Mouse (Mus musculus): ENCODE data around the gene Thada. TPM values are rescaled to one million over a fixed set of nuclear protein-coding genes. Genes with fewer than 3 reads are reported as not detected.

Thada gene
- 4.1 and 5.5 TPM in 2 replicates for polyA plus RNA-seq (2015; fragmentation: Nextera tagmentation; extraction: Ambion mirVana)

GRCm38 (mm10) chr17:84465753-84466608, at the start of gene Thada:
Thada (minus strand) TSS chr17:84466205.
- Histone ChIP-seq H3K9me3 (replicated peaks) (no peaks in the 10 kb centered on the region), H3K27me3 (no peaks in the 10 kb centered on the region), H3K4me1 (replicated peaks) (peaks cover 14% of the 10 kb centered on the region), H3K36me3 (no peaks in the 10 kb centered on the region; the same call in 1 of the 2 replicates), H3K9ac (peak within 1 kb of the TSS; percentile 86), H3K27ac (peak within 1 kb of the TSS; percentile 73), H3K4me2 (peak within 1 kb of the TSS; percentile 89), H3K4me3 (peak within 1 kb of the TSS; percentile 89)
- under 1% methylated on average over 67 of the region's 67 CpGs for WGBS
- ATAC-seq (replicated peaks; ENCODE audit: insufficient number of reproducible peaks, insufficient read depth, low FRiP score, low read depth): peak; percentile 96

GRCm38 (mm10) chr17:84512516-84513085, 46.6 kb upstream of the Thada start:
- Histone ChIP-seq H3K4me1 (replicated peaks) (peaks cover 26% of the 10 kb centered on the region), H3K4me2 (peak overlapping the region; percentile 99), H3K27me3 (peaks cover 7% of the 10 kb centered on the region; the same call in 1 of the 2 replicates), H3K36me3 (no peaks in the 10 kb centered on the region), H3K9ac (peak overlapping the region; percentile 71), H3K27ac (peak overlapping the region; percentile 67; the same call in 1 of the 2 replicates), H3K4me3 (peak overlapping the region; percentile 73), H3K9me3 (replicated peaks) (no peaks in the 10 kb centered on the region)
- ATAC-seq (replicated peaks; ENCODE audit: insufficient number of reproducible peaks, insufficient read depth, low FRiP score, low read depth): no peak
- WGBS: 40% methylated on average over 4 of the region's 4 CpGs

GRCm38 (mm10) chr17:84511682-84512515, 45.9 kb upstream of the Thada start, which contains the start of gene Plekhh2:
Plekhh2 (plus strand) TSS chr17:84511895.
- H3K27me3 ChIP-seq: peaks cover 7% of the 10 kb centered on the region; the same call in 1 of the 2 replicates
- H3K27ac ChIP-seq: peak within 1 kb of the TSS; percentile 67
- H3K4me2 ChIP-seq: peak within 1 kb of the TSS; percentile 99
- peak within 1 kb of the TSS; percentile 73 for H3K4me3 ChIP-seq
- no peaks in the 10 kb centered on the region for H3K36me3 ChIP-seq
- under 1% methylated on average over 78 of the region's 79 CpGs for WGBS
- no peaks in the 10 kb centered on the region for H3K9me3 ChIP-seq (replicated peaks)
- H3K9ac ChIP-seq: peak within 1 kb of the TSS; percentile 71
- ATAC-seq (replicated peaks; ENCODE audit: insufficient number of reproducible peaks, insufficient read depth, low FRiP score, low read depth): peak; percentile 88
- peaks cover 26% of the 10 kb centered on the region for H3K4me1 ChIP-seq (replicated peaks)

GRCm38 (mm10) chr17:84510961-84511639, 45.1 kb upstream of the Thada start:
- WGBS: 30% methylated on average over 11 of the region's 11 CpGs
- H3K4me3 ChIP-seq: peak overlapping the region; percentile 73
- H3K9ac ChIP-seq: peak overlapping the region; percentile 71; the same call in 1 of the 2 replicates
- no peak for ATAC-seq (replicated peaks; ENCODE audit: insufficient number of reproducible peaks, insufficient read depth, low FRiP score, low read depth)
- peak overlapping the region; percentile 67 for H3K27ac ChIP-seq
- peak overlapping the region; percentile 99 for H3K4me2 ChIP-seq
- H3K4me1 ChIP-seq (replicated peaks): peaks cover 26% of the 10 kb centered on the region
- H3K36me3 ChIP-seq: no peaks in the 10 kb centered on the region
- peaks cover 7% of the 10 kb centered on the region; the same call in 1 of the 2 replicates for H3K27me3 ChIP-seq
- no peaks in the 10 kb centered on the region for H3K9me3 ChIP-seq (replicated peaks)

GRCm38 (mm10) chr17:84510355-84510754, 44.4 kb upstream of the Thada start:
- Histone ChIP-seq H3K36me3 (no peaks in the 10 kb centered on the region), H3K4me3 (no peak overlapping the region)
- WGBS: 30% methylated on average over 5 of the region's 5 CpGs

GRCm38 (mm10) chr17:84509176-84509575, 43.2 kb upstream of the Thada start:
- Histone ChIP-seq H3K27me3 (peaks cover 7% of the 10 kb centered on the region; the same call in 1 of the 2 replicates), H3K4me2 (no peak overlapping the region), H3K9me3 (replicated peaks) (no peaks in the 10 kb centered on the region), H3K4me1 (replicated peaks) (peaks cover 26% of the 10 kb centered on the region), H3K9ac (no peak overlapping the region), H3K36me3 (no peaks in the 10 kb centered on the region), H3K4me3 (no peak overlapping the region), H3K27ac (no peak overlapping the region)
- 36% methylated on average over 4 of the region's 4 CpGs for WGBS
- ATAC-seq (replicated peaks; ENCODE audit: insufficient number of reproducible peaks, insufficient read depth, low FRiP score, low read depth): no peak

More at GRCm38 (mm10) chr17:84510355-84510754, 44.4 kb upstream of the Thada start:
- H3K27ac ChIP-seq: peak overlapping the region; percentile 67
- no peak overlapping the region for H3K9ac ChIP-seq
- ATAC-seq (replicated peaks; ENCODE audit: insufficient number of reproducible peaks, insufficient read depth, low FRiP score, low read depth): no peak
- no peaks in the 10 kb centered on the region for H3K9me3 ChIP-seq (replicated peaks)
- no peak overlapping the region for H3K4me2 ChIP-seq
- peaks cover 26% of the 10 kb centered on the region for H3K4me1 ChIP-seq (replicated peaks)
- peaks cover 7% of the 10 kb centered on the region; the same call in 1 of the 2 replicates for H3K27me3 ChIP-seq

- H3K27me3 ChIP-seq: peaks cover 7% of the 10 kb centered on the region; the same call in 1 of the 2 replicates
- 50% methylated on average over 3 of the region's 3 CpGs for WGBS
- no peak overlapping the region for H3K27ac ChIP-seq
- no peak overlapping the region for H3K4me2 ChIP-seq
- H3K36me3 ChIP-seq: no peaks in the 10 kb centered on the region
- no peaks in the 10 kb centered on the region for H3K9me3 ChIP-seq (replicated peaks)
- H3K4me1 ChIP-seq (replicated peaks): peaks cover 26% of the 10 kb centered on the region
- H3K9ac ChIP-seq: no peak overlapping the region
- ATAC-seq (replicated peaks; ENCODE audit: insufficient number of reproducible peaks, insufficient read depth, low FRiP score, low read depth): no peak
- no peak overlapping the region for H3K4me3 ChIP-seq
These were observed 42.7 kb upstream of the Thada start for GRCm38 (mm10) chr17:84508736-84509135.

GRCm38 (mm10) chr17:84505922-84506321, 39.9 kb upstream of the Thada start:
- no peaks in the 10 kb centered on the region for H3K36me3 ChIP-seq
- 61% methylated on average over 2 of the region's 2 CpGs for WGBS
- H3K4me1 ChIP-seq (replicated peaks): peaks cover 12% of the 10 kb centered on the region
- H3K27ac ChIP-seq: no peak overlapping the region
- no peak for ATAC-seq (replicated peaks; ENCODE audit: insufficient number of reproducible peaks, insufficient read depth, low FRiP score, low read depth)
- H3K9me3 ChIP-seq (replicated peaks): no peaks in the 10 kb centered on the region
- no peaks in the 10 kb centered on the region for H3K27me3 ChIP-seq
- no peak overlapping the region for H3K4me2 ChIP-seq
- H3K4me3 ChIP-seq: no peak overlapping the region
- H3K9ac ChIP-seq: no peak overlapping the region

GRCm38 (mm10) chr17:84502341-84502740, 36.3 kb upstream of the Thada start:
- no peak overlapping the region for H3K4me2 ChIP-seq
- no peaks in the 10 kb centered on the region for H3K27me3 ChIP-seq
- no peaks in the 10 kb centered on the region for H3K9me3 ChIP-seq (replicated peaks)
- H3K4me3 ChIP-seq: no peak overlapping the region
- 52% methylated on average over 3 of the region's 3 CpGs for WGBS
- ATAC-seq (replicated peaks; ENCODE audit: insufficient number of reproducible peaks, insufficient read depth, low FRiP score, low read depth): no peak
- no peak overlapping the region for H3K27ac ChIP-seq
- H3K36me3 ChIP-seq: no peaks in the 10 kb centered on the region
- H3K4me1 ChIP-seq (replicated peaks): no peaks in the 10 kb centered on the region
- no peak overlapping the region for H3K9ac ChIP-seq

- Histone ChIP-seq H3K4me1 (replicated peaks) (no peaks in the 10 kb centered on the region), H3K4me3 (no peak overlapping the region), H3K36me3 (no peaks in the 10 kb centered on the region), H3K27me3 (no peaks in the 10 kb centered on the region), H3K27ac (no peak overlapping the region), H3K4me2 (no peak overlapping the region), H3K9ac (no peak overlapping the region), H3K9me3 (replicated peaks) (no peaks in the 10 kb centered on the region)
- no peak for ATAC-seq (replicated peaks; ENCODE audit: insufficient number of reproducible peaks, insufficient read depth, low FRiP score, low read depth)
- WGBS: 62% methylated on average over 5 of the region's 5 CpGs
These were observed 32.6 kb upstream of the Thada start for GRCm38 (mm10) chr17:84498639-84499038.
